Comparison of ENCODE assay signal across 8 mouse cellular contexts in genomic region chr5:53998743-53999460, GRCm38 (mm10). TPM values are rescaled to one million over a fixed set of nuclear protein-coding genes. Genes with fewer than 3 reads are reported as not detected.
DNase-seq lines count a peak whose midpoint lies in the region; ATAC-seq lines count a peak whose summit lies in the region.

No protein-coding gene starts in this region.

- no peaks in the 10 kb centered on the region for H3K9me3 ChIP-seq in heart, embryonic 14.5 days (ENCODE audit: control insufficient read depth, low read length)
- no peaks in the 10 kb centered on the region for H3K9me3 ChIP-seq in neural tube, embryonic 15.5 days (replicated peaks)

- H3K4me2 ChIP-seq in heart, embryonic 14.5 days (ENCODE audit: low read length), result peak overlapping the region; percentile 90
- peak overlapping the region; percentile 79 for H3K4me2 ChIP-seq in neural tube, embryonic 15.5 days

- peak; percentile 44 to 60 for DNase-seq in CD8-positive naive resting alpha-beta T cell, adult 2 months (ENCODE audit: low read depth in 2 of 2, low spot score in 2 of 2)
- DNase-seq in fibroblast of lung, adult 2 months (ENCODE audit: low read depth), result peak; percentile 8
- DNase-seq in kidney, postnatal 14 days, result peak; percentile 74
- peak; percentile 53 to 54 for DNase-seq in lung, adult 18-20 months
- DNase-seq in testis, postnatal 14 days (ENCODE audit: low spot score), result peak; percentile 70

- WGBS in heart, embryonic 14.5 days, result under 1% methylated on average over 74 of the region's 76 CpGs
- under 1% methylated on average over 63 of the region's 76 CpGs for WGBS in neural tube, embryonic 15.5 days

- ATAC-seq in heart, embryonic 14.5 days (ENCODE audit: insufficient number of reproducible peaks, insufficient read depth, low FRiP score, low read depth), result peak; percentile 52
- ATAC-seq in neural tube, embryonic 15.5 days (ENCODE audit: low FRiP score), result peak; percentile 57

- H3K27ac ChIP-seq in brown adipose tissue, adult 24 weeks (replicated peaks; ENCODE audit: low read depth, low read length), result peak overlapping the region; percentile 77
- H3K27ac ChIP-seq in heart, embryonic 14.5 days (replicated peaks in 1 of 2; ENCODE audit: control insufficient read depth in 1 of 2, insufficient read depth in 1 of 2, low read depth in 2 of 2, low read length in 2 of 2), result peak overlapping the region; percentile 73 to 93
- H3K27ac ChIP-seq in neural tube, embryonic 15.5 days (replicated peaks), result peak overlapping the region; percentile 95

- no peaks in the 10 kb centered on the region for H3K4me1 ChIP-seq in brown adipose tissue, adult 24 weeks (ENCODE audit: control insufficient read depth, insufficient read depth, insufficient read length, low read length)
- H3K4me1 ChIP-seq in heart, embryonic 14.5 days (ENCODE audit: control insufficient read depth in 2 of 2, insufficient read depth in 2 of 2, low read length in 2 of 2), result peaks cover 0 to 23% of the 10 kb centered on the region in 2 experiments; a peak in 2 of 4 replicates
- H3K4me1 ChIP-seq in neural tube, embryonic 15.5 days, result peaks cover 35% of the 10 kb centered on the region

- no peaks in the 10 kb centered on the region for H3K27me3 ChIP-seq in heart, embryonic 14.5 days (ENCODE audit: control insufficient read depth, insufficient read depth, low read length)
- H3K27me3 ChIP-seq in neural tube, embryonic 15.5 days (replicated peaks), result no peaks in the 10 kb centered on the region

- H3K9ac ChIP-seq in heart, embryonic 14.5 days (ENCODE audit: low read length), result peak overlapping the region; percentile 92
- H3K9ac ChIP-seq in neural tube, embryonic 15.5 days (replicated peaks), result peak overlapping the region; percentile 89

- peak overlapping the region; percentile 90 for H3K4me3 ChIP-seq in brown adipose tissue, adult 24 weeks (ENCODE audit: insufficient read depth, low read depth, low read length)
- peak overlapping the region; percentile 71 to 85 for H3K4me3 ChIP-seq in heart, embryonic 14.5 days (ENCODE audit: control insufficient read depth in 1 of 2, insufficient read depth in 1 of 2, low read depth in 1 of 2, low read length in 2 of 2)
- peak overlapping the region; percentile 91 for H3K4me3 ChIP-seq in neural tube, embryonic 15.5 days (replicated peaks)

- no peaks in the 10 kb centered on the region for H3K36me3 ChIP-seq in heart, embryonic 14.5 days (ENCODE audit: control insufficient read depth, insufficient read depth, low read length)
- H3K36me3 ChIP-seq in neural tube, embryonic 15.5 days, result no peaks in the 10 kb centered on the region

RNA-seq across cellular contexts. Expression of gene Stim2, which starts 0.6 kb away (rescaled TPM):
- polyA plus RNA-seq in brown adipose tissue, adult 24 weeks (2012; ENCODE audit: insufficient read depth, insufficient read length, missing spikeins), result 10.8 and 12.6 TPM in 2 replicates
- 11.9 and 18.1 TPM in 2 replicates for polyA plus RNA-seq in heart, embryonic 14.5 days (2014; fragmentation: Nextera tagmentation; extraction: Ambion mirVana)
- 22.1 and 31.3 TPM in 2 replicates for polyA plus RNA-seq in neural tube, embryonic 15.5 days (2015; fragmentation: Nextera tagmentation; extraction: Ambion mirVana)

Comparison
In these comparisons a context has a peak if more than half of its experiments do, and no peak if none do; other contexts are left out.
1. Peak in every context shown above with its lines: DNase-seq, ATAC-seq, H3K4me3 ChIP-seq and H3K27ac ChIP-seq.
2. DNase-seq: peak in every context shown above with its lines; median percentile 74 in kidney, postnatal 14 days; 70 in testis, postnatal 14 days; 54 in lung, adult 18-20 months; 52 in CD8-positive naive resting alpha-beta T cell, adult 2 months; 8 in fibroblast of lung, adult 2 months.